Mouse (Mus musculus) hindlimb bud, embryonic 11.5 days (tissue): ENCODE data around the gene Mblac2.

Experiments used
- DNase-seq: peaks from one replicate; pipeline ENCODE4 v3.0.0-alpha.2; 2012; ENCODE audit warnings: low read depth, low spot score; ENCODE audit errors: extremely low spot score

Gene Mblac2

DNA sequence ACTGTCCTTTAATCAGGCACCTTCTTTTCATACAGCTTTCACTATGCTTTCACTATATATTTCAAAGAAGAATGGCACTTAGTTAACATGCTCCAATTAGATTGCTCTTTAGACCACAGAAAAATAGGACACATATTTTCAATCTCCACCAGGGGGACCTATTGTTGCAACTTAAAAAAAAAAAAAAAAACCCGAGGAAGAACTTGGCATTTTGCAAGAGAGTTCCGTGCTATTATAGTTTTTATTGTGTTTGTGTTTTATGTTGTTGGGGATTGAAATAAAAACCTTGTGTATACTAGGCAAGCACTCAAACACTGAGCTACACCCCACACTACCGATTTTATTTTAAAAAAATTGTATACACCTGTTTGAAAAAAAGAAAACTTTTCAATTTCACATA is 90.0 kb downstream of the Mblac2 start:
- no peak for DNase-seq
